Mouse (Mus musculus): ENCODE results near the gene Arhgap35.

DNA sequence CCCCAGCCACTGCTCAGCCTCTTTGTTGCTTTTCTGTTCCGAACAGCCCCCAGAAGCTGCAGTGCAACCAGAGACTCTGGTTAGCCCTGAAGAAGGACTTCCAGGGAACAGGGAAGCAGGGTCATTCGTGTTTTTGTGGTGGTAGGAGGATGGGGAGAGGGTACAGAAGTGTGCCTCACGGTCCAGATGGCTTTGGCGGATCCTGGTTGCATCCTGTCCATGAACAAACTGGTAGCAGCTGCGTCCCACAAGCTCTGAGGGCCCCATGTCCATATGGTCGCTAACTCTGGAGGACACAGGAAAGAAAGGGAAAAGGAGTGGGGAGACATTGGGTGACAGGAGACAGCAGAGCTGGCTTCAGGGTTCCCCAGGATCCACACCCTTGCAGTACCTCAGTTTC, 153.6 kb downstream of the Arhgap35 start:
- TF ChIP-seq CTCF (IDR thresholded peaks at IDR 0.05; ENCODE audit: extremely low read depth, insufficient read depth, low read length) (no peak), POLR2A (IDR thresholded peaks at IDR 0.05; ENCODE audit: extremely low read depth, insufficient read depth, low read length) (no peak)
